Mouse (Mus musculus) heart, postnatal 0 days (tissue): Measurements from ENCODE around the gene Rsph9. TPM values are rescaled to one million over a fixed set of nuclear protein-coding genes. Genes with fewer than 3 reads are reported as not detected.
A peak's percentile ranks its signal among the peaks of the same experiment; 100 is the strongest.

ENCODE experiments used
- ATAC-seq: fragments of 200-750 bp; cut with Nextera tagmentation; 2 replicates; pipeline ENCODE4 v1.8.0; 2017; ENCODE audit warnings: low read depth, moderate number of reproducible peaks, moderate library complexity; ENCODE audit not compliant: insufficient read depth
- DNase-seq: peaks from one replicate; pipeline ENCODE4 v3.0.0-alpha.2; 2016; ENCODE audit warnings: low spot score
- H3K27ac ChIP-seq: fragments of 300-500 bp; sonication (generic); 2 replicates; pipeline ENCODE4 v1.5.1; 2014; ENCODE audit warnings: low read depth, mild to moderate bottlenecking
- H3K27me3 ChIP-seq: fragments of 300-500 bp; sonication (generic); 2 replicates; pipeline ENCODE4 v1.6.1; 2014; ENCODE audit warnings: low read length, mixed read lengths; ENCODE audit not compliant: control insufficient read depth, insufficient read depth
- H3K36me3 ChIP-seq: fragments of 300-500 bp; sonication (generic); replicated peaks from 2 replicates; pipeline ENCODE4 v1.6.1; 2014; ENCODE audit warnings: low read length, mixed read lengths; ENCODE audit not compliant: control insufficient read depth, insufficient read depth
- H3K4me1 ChIP-seq: fragments of 300-500 bp; sonication (generic); 2 replicates; pipeline ENCODE4 v1.6.1; 2014; ENCODE audit warnings: antibody characterized with exemption; ENCODE audit not compliant: control insufficient read depth, insufficient read depth
- H3K4me2 ChIP-seq: fragments of 300-500 bp; sonication (generic); 2 replicates; pipeline ENCODE4 v1.6.1; 2014; ENCODE audit warnings: low read depth, mild to moderate bottlenecking, low read length, moderate library complexity
- H3K4me3 ChIP-seq: fragments of 300-500 bp; sonication (generic); 2 replicates; pipeline ENCODE4 v1.5.1; 2014; ENCODE audit warnings: low read depth, low read length
- H3K9ac ChIP-seq: fragments of 300-500 bp; sonication (generic); replicated peaks from 2 replicates; pipeline ENCODE4 v1.6.1; 2014; ENCODE audit warnings: low read depth, low read length, mixed read lengths
- H3K9me3 ChIP-seq: fragments of 300-500 bp; sonication (generic); replicated peaks from 2 replicates; pipeline ENCODE4 v1.6.1; 2016; ENCODE audit warnings: low read length; ENCODE audit not compliant: control insufficient read depth
- CTCF ChIP-seq: IDR thresholded peaks from 2 replicates; pipeline ENCODE4 v1.5.1; 2016; ENCODE audit warnings: antibody characterized with exemption, control low read depth, low read depth
- EP300 ChIP-seq: IDR thresholded peaks from 2 replicates; pipeline ENCODE4 v1.6.1; 2016; ENCODE audit warnings: antibody characterized with exemption, low read depth
- WGBS: fragments of 180-500 bp; shearing (Covaris S2); extraction: QIAGEN DNeasy Blood & Tissue Kit; methylation state at CpG from one replicate; pipeline ENCODE4 v1.1.7; 2014; 5-methylcytosine and 5-hydroxymethylcytosine counted together
- polyA plus RNA-seq: library from polyadenylated mRNA; unstranded; fragments of >200 nt; fragmentation: Nextera tagmentation; extraction: Ambion mirVana; gene quantifications from 2 replicates; pipeline ENCODE4 v1.2.1, GENCODE M21; 2015
- total RNA-seq: library from RNA; depleted of rRNA; stranded (reverse); fragments of >200 nt; gene quantifications from 2 replicates; pipeline ENCODE4 v1.2.3, GENCODE M21; 2014; ENCODE audit warnings: low replicate concordance

Gene Rsph9
- total and polyA plus RNA-seq, 2 experiments from 2014 or later = 0.27 to 4.2 TPM

DNA sequence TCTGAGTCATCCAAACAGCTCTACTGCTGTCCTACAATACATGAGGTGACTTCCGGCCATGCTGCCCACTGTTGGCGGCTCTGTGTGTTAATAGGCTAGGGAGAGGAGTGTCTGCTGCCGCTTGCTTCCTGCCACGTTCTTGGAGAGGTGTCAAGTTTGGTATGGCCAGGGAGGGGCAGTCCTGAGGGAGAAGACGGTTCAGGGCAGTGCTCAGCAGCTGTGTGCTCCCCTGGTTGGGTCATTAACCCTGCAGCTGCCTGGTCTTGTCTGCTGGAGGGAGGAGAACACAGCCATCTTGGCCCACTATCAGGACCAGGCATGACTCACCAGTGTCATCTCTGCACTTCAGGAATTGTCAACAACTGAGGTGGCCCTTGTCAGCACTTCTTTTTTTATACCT, 24.3 kb upstream of the Rsph9 start:
- Histone ChIP-seq H3K4me2 (no peak overlapping the region), H3K4me1 (peaks cover 15% of the 10 kb centered on the region), H3K27ac (peak overlapping the region; percentile 57), H3K9ac (no peak overlapping the region), H3K36me3 (peaks cover 84% of the 10 kb centered on the region), H3K27me3 (no peaks in the 10 kb centered on the region), H3K4me3 (no peak overlapping the region), H3K9me3 (no peaks in the 10 kb centered on the region)
- TF ChIP-seq CTCF = 0 out of 2 replicates have a peak, but pooled peaks have one; percentile 7
- TF ChIP-seq EP300 = no peak
- DNase-seq = no peak
- WGBS = 24% methylated on average over 5 of the region's 5 CpGs
- peak; percentile 31 for ATAC-seq

DNA sequence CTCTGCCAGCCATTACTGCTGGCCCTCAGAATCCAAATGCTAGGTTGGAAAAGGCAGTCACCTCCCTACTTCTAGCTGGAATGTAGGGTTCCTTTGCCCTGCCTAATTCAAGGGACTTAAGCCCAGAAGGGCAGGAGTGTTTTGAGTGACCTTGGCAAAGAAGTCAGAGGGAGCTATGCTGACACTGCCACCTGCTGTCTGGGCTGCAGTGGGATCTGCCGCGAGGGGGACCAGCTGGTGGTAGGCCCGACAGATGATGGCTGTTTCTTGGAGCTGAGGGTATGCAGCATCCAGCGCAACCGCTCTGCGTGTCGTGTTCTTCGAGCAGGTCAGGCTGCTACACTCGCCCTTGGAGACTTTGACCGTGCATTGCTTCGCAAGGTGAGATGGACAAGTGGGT, 23.0 kb upstream of the Rsph9 start:
- DNase-seq (peak; percentile 63), ATAC-seq (peak; percentile 21; the same call in 1 of the 2 replicates)
- Histone ChIP-seq H3K4me1 (peaks cover 24% of the 10 kb centered on the region), H3K27ac (peak overlapping the region; percentile 66), H3K9ac (peak overlapping the region; percentile 28; the same call in 1 of the 2 replicates), H3K9me3 (no peaks in the 10 kb centered on the region), H3K36me3 (peaks cover 71% of the 10 kb centered on the region), H3K4me2 (no peak overlapping the region), H3K4me3 (no peak overlapping the region), H3K27me3 (no peaks in the 10 kb centered on the region)
- 82% methylated on average over 11 of the region's 11 CpGs for WGBS
- TF ChIP-seq CTCF (peak; percentile 72), EP300 (no peak)

GRCm38 (mm10) chr17:46166270-46166669, 22.3 kb upstream of the Rsph9 start:
- Histone ChIP-seq H3K9me3 (no peaks in the 10 kb centered on the region), H3K36me3 (peaks cover 67% of the 10 kb centered on the region), H3K27me3 (no peaks in the 10 kb centered on the region), H3K4me2 (no peak overlapping the region), H3K27ac (peak overlapping the region; percentile 66), H3K4me1 (peaks cover 31% of the 10 kb centered on the region), H3K4me3 (no peak overlapping the region), H3K9ac (0 out of 2 replicates have a peak overlapping the region, but pooled peaks have one; percentile 28)
- no peak for DNase-seq
- ATAC-seq = no peak
- TF ChIP-seq EP300 (no peak), CTCF (no peak)
- WGBS = 80% methylated on average over 5 of the region's 5 CpGs

DNA sequence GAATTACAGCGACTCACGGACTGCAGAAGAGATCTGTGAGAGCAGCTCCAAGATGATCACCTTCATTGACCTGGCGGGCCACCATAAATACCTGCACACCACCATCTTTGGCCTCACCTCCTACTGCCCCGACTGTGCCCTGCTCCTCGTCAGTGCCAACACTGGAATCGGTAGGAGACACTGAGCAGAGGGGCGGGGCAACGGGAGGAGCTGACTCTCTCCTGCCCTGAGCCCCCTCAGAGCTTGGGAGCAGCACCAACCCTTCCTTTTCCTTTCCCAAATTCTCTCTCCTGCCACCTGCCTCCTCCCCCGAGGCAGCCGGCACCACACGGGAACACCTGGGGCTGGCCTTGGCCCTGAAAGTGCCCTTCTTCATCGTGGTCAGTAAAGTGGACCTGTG, 21.4 kb upstream of the Rsph9 start:
- Histone ChIP-seq H3K4me1 (peaks cover 31% of the 10 kb centered on the region), H3K27me3 (no peaks in the 10 kb centered on the region), H3K4me2 (no peak overlapping the region), H3K4me3 (no peak overlapping the region), H3K27ac (no peak overlapping the region), H3K9me3 (no peaks in the 10 kb centered on the region), H3K9ac (no peak overlapping the region), H3K36me3 (peaks cover 67% of the 10 kb centered on the region)
- ATAC-seq = no peak
- 82% methylated on average over 11 of the region's 12 CpGs for WGBS
- no peak for DNase-seq
- TF ChIP-seq EP300 = no peak
- TF ChIP-seq CTCF = no peak

DNA sequence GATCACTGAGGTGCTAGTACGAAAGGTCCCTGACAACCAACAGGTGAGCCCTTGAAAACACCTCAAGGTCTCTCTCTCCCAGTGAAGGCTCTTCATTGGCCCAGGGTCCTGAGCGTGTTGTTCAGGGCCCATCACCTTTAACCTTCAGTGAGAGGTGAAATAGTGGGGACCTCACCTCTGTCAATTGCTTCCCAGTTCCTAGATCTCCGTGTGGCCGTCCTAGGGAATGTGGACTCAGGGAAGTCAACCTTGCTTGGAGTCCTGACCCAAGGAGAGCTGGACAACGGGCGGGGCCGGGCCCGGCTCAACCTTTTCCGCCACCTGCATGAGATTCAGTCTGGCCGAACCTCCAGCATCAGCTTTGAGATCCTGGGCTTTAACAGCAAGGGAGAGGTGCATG, 20.8 kb upstream of the Rsph9 start:
- WGBS = 92% methylated on average over 10 of the region's 10 CpGs
- H3K36me3 ChIP-seq = peaks cover 61% of the 10 kb centered on the region
- no peaks in the 10 kb centered on the region for H3K27me3 ChIP-seq
- H3K4me3 ChIP-seq = no peak overlapping the region
- no peak overlapping the region for H3K9ac ChIP-seq
- DNase-seq = no peak
- TF ChIP-seq EP300 = no peak
- TF ChIP-seq CTCF = no peak
- no peak overlapping the region for H3K27ac ChIP-seq
- no peaks in the 10 kb centered on the region for H3K9me3 ChIP-seq
- no peak overlapping the region for H3K4me2 ChIP-seq
- no peak for ATAC-seq
- peaks cover 31% of the 10 kb centered on the region for H3K4me1 ChIP-seq

DNA sequence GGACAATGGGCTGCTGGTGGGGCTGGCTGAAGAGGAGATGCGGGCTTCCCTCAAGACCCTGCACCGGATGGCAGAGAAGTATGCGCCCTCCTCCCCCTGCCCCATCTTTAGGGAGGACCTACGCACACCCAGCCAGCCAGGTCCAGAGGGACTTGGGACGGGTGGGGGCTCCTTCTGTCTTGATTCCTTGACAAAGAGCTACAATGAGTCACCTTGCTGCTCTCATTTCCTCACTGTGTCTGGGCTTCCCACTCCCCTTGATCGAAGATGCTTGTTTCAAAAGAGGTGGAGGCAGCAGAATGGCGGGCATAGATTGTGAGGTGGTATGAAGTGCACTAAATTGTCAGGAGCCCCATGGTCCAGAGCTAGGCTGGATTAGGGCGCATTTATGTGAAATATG, 20.3 kb upstream of the Rsph9 start:
- H3K4me3 ChIP-seq = no peak overlapping the region
- ATAC-seq (no peak), DNase-seq (no peak)
- no peak overlapping the region for H3K4me2 ChIP-seq
- TF ChIP-seq EP300 (no peak), CTCF (no peak)
- no peak overlapping the region for H3K27ac ChIP-seq
- no peak overlapping the region for H3K9ac ChIP-seq
- peaks cover 56% of the 10 kb centered on the region for H3K36me3 ChIP-seq
- no peaks in the 10 kb centered on the region for H3K9me3 ChIP-seq
- no peaks in the 10 kb centered on the region for H3K27me3 ChIP-seq
- H3K4me1 ChIP-seq = peaks cover 33% of the 10 kb centered on the region
- WGBS = 86% methylated on average over 8 of the region's 8 CpGs
